Mouse (Mus musculus): ENCODE measurements around the gene Fbf1.
"Not testable (repeated sequence)": the region's sequence is repeated elsewhere in the genome, so short reads cannot be mapped to it uniquely, and the experiment has no call there.

Fbf1 gene

DNA sequence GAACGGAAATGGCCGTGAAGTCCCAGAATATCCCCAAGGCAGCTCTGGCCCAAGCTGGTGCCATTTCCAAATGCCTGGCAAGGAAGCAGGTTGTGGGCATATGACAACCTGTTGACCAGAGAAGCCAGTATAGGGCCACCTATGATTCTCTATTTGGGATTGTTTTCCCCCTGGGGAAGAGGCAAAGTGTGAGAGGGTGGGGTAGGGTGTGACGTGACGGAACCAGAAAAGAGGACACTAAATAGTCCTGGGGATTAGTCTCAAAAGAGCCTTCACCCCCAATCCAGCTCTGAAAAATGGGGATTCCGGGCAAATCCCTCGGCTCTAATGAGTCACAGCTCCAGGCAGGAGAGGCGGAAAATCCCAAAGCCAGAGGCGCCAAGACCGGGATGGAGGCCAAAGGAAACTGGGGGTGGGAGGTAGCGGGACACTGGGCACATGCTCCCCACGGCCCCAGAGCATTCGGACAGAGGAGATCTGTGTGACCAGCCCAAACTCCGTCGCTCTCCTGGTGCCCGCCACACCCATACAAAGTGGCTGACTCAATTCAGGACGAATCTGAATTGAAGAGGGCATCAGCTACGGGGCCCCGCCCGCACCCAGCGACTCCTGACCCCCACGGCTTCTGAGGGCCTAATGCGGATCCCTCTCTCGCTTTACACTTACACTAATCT is 59.4 kb downstream of the Fbf1 start:
- in situ Hi-C loops (cut with MseI, MboI) = no loop called here

DNA sequence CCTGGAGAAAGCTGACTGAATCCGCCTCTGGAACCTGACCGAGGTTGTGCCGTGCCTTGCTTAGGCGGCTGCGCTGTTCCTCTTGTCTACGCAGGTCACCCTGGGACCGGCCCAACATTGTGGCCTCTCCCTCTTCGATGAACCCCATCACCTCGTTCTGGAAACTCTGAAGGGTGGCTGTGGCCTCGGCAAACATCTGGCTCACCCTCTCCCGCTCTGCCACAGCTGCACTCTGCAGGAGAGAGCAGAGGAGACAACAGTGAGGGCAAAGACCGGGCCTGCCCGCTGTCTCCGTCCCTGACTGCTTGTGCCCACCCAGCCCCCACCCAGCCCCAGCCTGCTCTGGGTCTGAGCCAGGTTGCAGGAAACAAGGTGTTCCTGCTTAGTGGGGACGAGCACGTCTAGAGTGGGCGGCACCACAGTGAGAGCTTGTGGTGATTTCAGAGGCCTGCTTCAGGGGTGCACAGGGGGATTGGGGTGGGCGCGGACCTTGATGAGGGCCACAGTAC is 60.1 kb downstream of the Fbf1 start:
- in situ Hi-C loops (cut with MseI, MboI) = no loop called here

DNA sequence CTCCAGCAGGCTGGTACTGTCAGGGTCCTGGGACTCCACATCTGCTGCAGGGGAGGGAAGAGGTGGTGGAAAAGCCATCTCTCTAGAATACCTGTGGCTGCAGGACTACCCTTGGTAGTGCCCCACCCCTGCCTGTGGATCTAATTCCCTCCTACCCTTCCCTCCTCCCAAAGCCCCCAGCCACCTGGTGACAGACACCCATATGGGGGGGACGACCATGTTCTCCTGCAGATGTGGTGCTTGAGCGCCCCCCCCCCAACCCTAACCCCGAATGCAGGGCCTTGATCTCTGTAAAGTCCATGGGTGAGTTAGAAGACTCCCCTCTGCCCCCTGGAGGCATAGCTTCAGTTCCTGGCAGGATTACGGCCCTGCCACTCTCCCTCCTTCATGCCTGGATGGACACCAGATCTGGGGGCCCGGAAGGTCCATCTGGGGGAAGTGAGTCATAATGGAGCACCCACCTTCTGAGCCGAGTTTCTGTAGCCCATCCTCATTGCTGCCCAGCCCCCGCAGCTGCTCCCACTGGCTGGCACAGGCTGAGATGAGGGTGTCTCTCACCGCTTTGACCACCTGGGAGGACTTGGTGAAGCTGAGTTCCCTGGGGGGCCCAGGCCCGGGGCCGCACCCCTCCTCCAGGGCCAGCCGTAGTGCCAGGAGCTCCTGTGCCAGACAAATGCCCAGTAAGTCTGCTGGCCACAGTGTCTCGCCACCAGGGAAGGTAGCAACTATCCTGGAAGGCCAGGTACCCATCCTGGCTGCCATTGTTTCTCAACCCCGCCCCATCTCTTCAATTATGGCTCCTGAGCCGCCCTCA is 60.8 kb downstream of the Fbf1 start:
- in situ Hi-C loops (cut with MseI, MboI) = no loop called here

DNA sequence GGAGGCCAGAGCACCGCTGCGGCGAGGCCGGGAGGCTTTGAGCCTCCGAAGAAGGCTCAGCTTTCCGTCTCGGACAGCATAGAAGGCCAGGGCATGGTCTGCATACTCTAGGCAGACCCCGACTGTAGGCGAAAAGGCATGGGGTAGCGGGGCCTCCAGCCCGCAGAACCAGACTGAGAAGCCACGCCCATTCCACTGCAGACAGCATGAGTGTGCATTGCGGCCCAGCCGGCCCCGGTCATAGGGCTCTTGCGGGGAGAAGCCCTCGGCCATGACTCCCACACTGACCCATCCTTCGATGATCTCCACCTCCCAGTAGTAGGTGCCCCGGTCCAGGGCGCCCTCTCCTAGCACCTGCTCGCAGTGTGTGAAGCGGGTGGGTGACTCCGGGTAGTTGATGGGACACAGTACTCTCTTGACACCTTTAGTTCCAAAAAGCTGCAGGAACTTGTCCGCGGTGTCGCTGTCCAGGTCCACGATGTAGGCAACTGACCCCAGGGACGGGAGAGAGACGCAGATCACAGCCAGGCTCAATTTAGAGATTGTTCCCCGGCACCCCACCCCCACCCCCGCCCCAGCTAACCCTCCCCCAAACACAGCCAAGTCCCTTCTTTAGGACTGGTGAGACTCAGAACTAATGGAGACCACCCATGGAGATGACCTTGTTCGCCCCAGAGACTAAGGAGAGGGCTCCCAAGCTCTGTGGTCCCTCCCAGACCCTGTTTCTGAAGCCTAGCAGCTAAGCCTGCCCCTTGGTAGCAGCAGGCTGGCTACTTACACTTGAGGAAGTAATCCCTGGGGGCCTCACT is 61.6 kb downstream of the Fbf1 start:
- in situ Hi-C loops (cut with MseI, MboI) = no loop called here

DNA sequence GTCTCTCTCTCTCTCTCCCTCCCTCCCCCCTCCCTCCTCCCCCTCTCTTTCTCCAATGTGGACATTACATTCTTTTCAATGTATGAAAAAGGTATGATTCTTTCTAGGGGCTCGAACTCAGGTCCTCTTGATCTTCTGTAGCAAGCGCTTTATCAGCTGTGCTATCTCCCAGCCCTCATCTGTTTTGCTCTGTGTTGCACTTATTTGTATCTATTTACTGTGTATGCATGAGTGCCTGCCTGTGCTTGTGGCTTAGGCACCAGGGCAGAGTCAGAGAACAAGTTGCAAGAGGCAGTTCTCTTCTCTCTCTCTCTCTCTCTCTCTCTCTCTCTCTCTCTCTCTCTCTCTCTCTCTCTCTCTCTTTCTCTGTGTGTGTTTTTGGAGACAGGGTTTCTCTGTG is 62.9 kb downstream of the Fbf1 start:
- in situ Hi-C loops (cut with MseI, MboI) = no loop called here

DNA sequence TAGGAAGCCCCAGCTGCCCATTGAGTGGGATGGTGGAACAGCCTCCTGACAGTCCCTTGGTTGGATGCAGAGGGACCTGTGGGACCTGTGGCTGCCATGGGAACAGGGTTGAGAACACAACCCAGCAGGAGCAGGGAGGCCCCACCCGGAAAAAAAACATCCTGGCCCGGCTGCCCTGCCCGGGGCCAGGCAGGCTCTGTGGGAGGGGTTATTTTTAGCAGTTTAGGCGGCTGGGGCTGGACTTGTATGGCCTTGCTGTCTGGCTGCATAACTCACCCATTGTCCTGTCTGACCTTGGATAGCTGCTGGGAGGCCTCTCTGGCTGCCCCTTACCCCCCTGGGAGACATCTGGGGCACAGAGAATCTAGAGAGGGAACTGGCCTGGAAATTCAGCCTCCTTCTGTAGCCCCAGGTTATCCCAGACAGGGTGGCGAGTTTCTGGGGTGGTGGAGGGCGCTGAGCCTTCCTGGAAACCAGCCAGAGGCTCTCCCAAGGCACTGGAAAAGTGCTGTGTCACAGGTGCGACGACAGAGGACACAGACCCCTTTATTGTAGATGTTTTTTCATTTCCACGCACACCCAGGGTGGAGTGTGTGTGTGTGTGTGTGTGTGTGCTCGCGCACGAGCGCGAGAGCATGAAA is 63.8 kb downstream of the Fbf1 start:
- in situ Hi-C loops (cut with MseI, MboI) = no loop called here

DNA sequence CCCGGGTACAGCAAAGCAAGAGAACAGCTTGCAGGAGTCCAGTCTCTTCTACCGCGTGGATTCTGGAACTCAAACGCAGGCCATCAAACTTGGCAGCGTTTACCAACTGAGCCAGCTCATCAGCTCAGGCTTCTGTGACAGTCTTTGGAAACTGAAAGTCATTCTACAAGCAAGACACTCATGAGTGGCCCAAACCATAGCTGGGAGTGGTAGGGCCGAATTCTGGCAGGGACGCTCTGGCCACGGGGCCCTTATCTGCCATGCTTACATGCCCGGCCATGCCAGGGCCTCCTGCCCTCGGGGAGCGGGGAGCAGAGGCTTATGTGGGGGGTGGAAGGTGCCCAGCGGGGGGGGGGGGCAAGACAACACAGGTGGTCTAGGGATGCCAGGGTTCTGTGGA is 64.4 kb downstream of the Fbf1 start:
- in situ Hi-C loops (cut with MseI, MboI) = no loop called here

DNA sequence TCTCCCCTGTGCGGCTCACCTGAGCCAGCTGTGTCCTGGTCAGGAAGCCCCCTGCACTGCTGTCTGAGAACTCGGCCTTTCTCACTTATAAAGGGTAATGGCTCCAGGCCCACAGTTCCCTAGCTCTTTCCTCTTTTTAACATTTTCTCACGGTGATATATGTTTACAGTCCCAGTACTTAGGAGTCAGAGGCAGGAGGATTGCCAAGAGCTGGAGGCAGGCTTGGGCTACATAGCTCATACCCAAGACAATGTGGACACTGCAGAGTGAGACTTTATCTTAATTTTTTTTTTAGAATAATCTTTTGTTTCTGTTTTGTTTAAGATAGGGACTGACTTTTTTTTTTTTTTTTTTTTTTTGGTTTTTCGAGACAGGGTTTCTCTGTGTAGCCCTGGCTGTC is 65.5 kb downstream of the Fbf1 start:
- in situ Hi-C loops (cut with MseI, MboI) = no loop called here

DNA sequence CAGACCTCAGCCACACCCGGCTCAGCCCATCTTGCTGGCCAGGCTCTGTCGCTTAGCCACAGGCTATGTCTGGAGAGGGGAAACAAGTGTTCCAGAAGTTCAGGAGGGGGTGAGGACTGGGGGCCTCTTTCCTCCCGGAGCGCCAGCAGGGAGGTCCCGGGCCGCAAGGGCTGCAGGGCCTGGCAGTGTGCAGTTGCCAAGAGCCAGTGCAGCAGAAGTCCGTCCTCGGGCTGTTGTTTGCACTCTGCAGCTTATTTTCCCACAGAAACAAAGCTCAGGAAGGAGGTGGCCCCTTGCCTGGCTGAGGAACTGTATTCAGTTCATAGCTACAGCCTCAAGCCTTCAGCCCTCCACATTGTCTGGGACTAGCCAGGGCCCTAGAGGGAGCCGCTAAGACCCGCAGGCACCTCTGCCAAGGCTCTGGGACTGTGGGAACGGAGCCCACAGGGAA is 66.0 kb downstream of the Fbf1 start:
- in situ Hi-C loops (cut with MseI, MboI) = no loop called here

DNA sequence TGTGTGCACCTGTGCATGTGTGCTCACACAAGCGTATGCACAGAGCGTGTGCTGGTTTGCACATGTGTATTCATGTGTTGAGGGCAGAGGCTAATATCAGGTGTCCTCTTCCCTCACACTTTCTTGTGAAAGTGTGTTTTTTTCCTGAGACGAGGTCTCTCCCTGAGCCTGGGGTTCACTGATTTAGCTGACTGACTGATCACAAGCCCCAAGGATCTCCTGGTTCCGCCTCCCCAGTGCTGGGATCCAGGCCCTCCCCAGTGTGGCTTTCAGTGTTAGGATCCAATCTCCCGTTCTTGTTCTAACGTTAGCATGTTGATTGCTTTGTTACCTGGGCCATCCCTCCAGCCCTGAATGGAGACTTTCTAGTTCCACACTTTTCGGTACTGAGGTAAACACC is 67.1 kb downstream of the Fbf1 start:
- in situ Hi-C loops (cut with MseI, MboI) = no loop called here

DNA sequence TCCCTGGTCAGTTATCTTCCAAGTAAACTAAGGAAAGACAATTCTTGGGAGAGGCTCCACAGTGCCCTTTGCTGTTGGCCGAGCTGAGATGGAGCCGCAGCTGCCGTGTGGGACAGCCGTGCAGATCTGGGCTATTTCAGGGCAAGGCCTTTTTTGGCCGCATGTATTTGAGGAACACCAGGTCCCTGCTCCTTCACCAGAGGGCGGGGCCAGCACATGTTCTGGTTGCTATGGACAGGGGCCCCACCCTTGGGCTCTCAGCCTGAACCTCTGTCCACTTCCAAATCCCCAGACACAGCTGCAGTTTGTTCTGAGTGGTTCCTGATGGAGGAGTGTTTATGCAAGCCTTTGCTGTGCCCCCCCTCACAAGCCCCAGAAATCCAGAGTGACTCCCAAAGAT is 67.6 kb downstream of the Fbf1 start:
- in situ Hi-C loops (cut with MseI, MboI) = no loop called here

DNA sequence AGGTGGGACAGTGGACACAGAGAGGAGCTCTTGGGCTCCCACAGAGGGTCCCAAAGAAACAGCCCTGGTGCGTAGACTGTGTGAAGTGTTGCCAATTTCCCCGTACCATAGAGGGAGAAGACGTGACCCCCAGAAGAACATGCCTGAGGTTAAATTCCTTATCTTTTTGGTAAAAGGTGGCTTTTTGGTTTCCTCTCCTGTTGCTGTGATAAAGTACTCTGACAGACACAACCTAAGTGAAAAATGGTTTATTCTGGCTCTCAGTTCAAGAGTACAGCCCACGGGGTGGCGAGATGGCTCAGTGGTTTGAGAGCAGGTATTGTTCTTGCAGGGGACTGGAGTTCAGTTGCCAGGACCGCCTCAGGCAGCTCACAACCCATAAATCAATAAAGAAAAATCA is 68.5 kb downstream of the Fbf1 start:
- in situ Hi-C loops (cut with MseI, MboI) = no loop called here

DNA sequence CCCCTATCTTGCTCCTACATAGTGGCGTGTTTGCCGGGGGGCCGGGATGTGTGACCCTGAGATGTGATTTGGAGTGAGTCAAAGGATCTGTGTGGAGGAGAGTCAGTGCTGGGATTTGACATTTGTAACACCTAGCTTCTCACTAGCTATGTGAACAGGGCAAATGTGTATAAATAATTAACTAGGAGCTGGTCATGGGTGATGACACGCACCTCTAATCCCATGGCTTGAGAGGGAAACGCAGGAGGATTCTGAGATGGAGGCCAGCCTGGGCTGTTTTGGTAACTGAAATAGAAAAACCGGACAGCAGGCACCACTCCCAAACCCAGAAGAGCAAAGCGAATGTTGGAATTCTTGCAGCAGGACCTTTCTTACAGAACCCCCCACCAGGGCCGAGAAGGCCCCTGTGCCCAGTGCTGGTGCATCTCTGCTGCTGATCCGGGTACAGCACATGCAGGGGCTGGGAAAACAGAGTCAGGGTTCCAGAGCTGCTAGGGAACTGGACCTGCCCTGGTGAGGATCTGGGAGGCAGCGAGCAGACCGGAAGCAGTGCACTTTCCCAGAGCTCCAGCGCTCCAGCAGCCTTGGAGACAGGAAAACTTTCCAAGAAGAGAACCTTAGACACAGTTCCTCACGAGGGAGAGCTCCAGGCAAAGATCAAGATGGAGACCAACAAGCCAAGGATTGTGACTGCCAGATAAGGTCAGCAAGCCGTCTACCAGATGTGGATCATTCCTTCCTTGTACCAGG is 69.1 kb downstream of the Fbf1 start:
- in situ Hi-C loops (cut with MseI, MboI) = no loop called here

DNA sequence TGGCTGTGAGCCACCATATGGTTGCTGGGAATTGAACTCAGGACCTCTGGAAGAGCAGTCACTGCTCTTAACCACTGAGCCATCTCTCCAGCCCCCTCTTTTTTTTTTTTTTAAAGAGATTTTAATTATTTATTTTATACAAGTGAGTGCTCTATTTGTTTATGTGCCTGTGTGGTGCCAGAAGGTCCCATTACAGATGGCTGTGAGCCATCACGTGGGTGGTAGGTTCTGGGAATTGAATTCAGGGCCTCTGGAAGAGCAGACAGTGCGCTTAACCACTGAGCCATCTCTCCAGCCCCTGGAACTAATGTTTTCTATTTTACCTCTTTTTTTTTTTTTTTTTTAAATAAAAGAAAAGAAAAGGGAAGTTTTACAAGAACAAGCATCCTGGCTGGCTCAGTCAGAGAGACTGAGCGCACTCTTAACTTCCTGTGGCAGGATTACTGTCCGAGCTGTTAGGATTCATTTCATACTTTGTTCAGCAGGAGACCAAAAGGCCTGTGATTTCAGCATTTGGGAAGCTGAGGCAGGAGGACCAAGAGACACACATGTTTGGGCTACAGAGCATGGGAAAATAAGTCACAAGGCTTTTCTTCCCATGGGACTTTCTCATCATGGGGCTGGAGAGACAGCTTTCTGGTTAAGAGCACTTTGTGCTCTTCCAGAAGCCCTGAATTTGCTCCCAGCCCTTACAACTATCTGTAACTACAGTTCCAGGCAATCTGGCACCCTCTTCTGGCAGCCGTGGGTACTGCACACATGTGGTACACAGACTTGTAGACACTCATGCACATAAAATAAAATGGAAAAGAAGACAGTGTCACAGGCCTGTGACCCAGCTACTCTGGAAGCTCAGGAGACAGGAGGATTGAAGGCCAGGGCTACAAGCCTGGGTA is 71.5 kb downstream of the Fbf1 start:
- in situ Hi-C loops (cut with MseI, MboI) = no loop called here

DNA sequence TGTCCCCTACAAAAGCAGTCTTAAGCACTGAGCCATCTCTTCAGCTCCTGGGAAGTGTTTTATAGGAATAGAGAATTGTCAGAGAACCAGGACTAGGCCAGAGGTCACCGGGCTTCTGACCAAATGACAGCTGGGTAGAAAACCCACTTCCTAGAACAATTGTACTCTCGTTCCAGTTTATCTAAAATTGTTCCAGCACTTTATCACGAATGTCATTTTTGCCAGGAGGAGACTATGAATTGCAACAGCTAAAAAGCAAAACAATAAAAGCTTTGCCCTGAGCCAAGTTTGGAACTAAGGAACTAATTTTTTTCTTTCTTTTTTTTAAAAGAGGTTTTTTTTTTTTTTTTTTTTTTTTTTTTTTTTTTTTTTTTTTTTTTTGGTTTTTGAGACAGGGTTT is 72.4 kb downstream of the Fbf1 start:
- in situ Hi-C loops (cut with MseI, MboI) = no loop called here

DNA sequence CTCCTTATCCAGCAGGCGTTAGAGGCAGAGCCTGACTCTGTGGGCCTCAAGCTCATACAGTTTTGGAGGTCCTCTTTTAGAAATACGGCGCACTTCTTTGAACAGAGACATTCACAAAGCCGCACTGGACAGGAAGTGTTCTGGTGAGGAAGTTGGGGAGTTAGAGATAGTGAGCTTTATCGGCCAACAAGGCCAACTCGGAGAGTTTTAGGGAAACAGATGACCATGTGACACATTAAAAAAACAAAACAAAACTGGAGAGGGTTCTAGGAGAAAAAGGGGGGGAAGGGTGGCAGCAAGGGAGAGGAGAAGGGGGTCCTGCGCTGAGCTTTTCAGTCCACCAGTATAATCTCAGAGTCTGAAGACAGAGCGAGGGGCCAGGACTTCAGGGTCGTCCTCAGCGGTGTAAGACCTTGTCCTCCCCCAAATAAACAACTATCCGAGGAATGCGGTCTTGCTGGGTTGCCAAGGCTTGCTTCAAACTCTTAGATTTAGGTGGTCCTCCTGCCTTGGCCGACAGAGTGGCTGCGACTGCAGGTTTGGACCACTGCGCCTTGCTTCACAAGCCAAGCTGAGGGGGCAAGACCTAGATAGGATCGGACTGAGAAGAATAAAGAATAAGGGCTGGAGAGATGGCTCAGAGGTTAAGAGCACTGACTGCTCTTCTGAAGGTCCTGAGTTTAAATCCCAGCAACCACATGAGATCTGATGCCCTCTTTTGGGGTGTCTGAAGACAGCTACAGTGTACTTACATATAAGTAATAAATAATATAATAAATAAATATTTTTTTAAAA is 74.0 kb downstream of the Fbf1 start:
- in situ Hi-C loops (cut with MseI, MboI) = no loop called here

DNA sequence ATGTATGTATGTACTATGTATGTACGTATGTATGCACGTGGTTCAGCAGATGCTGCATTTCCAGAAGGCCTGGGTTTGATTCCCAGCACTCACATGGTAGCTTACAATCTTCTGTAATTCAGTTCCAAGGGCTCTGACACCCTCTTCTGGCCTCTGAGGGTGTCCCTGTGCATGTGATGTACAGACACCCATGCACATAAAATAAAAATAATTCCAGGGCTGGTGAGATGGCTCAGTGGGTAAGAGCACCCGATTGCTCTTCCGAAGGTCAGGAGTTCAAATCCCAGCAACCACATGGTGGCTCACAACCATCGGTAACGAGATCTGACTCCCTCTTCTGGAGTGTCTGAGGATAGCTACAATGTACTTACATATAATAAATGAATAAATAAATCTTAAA is 75.0 kb downstream of the Fbf1 start:
- in situ Hi-C loops (cut with MseI, MboI) = not testable (repeated sequence)

Data from mouse trophoblast stem cell (cell line).